Mouse (Mus musculus) heart, postnatal 0 days (tissue): ENCODE results near the gene 2310034C09Rik.

ENCODE experiments used
- CTCF ChIP-seq: IDR thresholded peaks from 2 replicates; pipeline ENCODE4 v1.5.1; 2016; ENCODE audit warnings: antibody characterized with exemption, control low read depth, low read depth
- EP300 ChIP-seq: IDR thresholded peaks from 2 replicates; pipeline ENCODE4 v1.6.1; 2016; ENCODE audit warnings: antibody characterized with exemption, low read depth

- TF ChIP-seq CTCF, result no peak
- 0 out of 2 replicates have a peak, but pooled peaks have one; percentile 35 for TF ChIP-seq EP300
These were observed 13.8 kb upstream of the 2310034C09Rik start for GRCm38 (mm10) chr16:88744750-88745340.
